Mouse (Mus musculus) embryonic facial prominence, embryonic 15.5 days (tissue): ENCODE data around the gene Cmah. TPM values are rescaled to one million over a fixed set of nuclear protein-coding genes. Genes with fewer than 3 reads are reported as not detected.

Experiments used
- ATAC-seq: fragments of 200-750 bp; cut with Nextera tagmentation; 2 replicates; pipeline ENCODE4 v1.8.0; 2017; ENCODE audit warnings: low read depth, moderate TSS enrichment; ENCODE audit not compliant: insufficient number of reproducible peaks, low FRiP score, low TSS enrichment
- H3K27ac ChIP-seq: fragments of 300-500 bp; sonication (generic); replicated peaks from 2 replicates; pipeline ENCODE4 v1.5.1; 2015; ENCODE audit warnings: mild to moderate bottlenecking, inconsistent platforms
- H3K27me3 ChIP-seq: fragments of 300-500 bp; sonication (generic); 2 replicates; pipeline ENCODE4 v1.6.1; 2015; ENCODE audit warnings: inconsistent platforms
- H3K36me3 ChIP-seq: fragments of 300-500 bp; sonication (generic); 2 replicates; pipeline ENCODE4 v1.6.1; 2015; ENCODE audit warnings: mild to moderate bottlenecking, inconsistent platforms
- H3K4me1 ChIP-seq: fragments of 300-500 bp; sonication (generic); 2 replicates; pipeline ENCODE4 v1.6.1; 2015; ENCODE audit warnings: inconsistent platforms
- H3K4me2 ChIP-seq: fragments of 300-500 bp; sonication (generic); replicated peaks from 2 replicates; pipeline ENCODE4 v1.6.1; 2015; ENCODE audit warnings: mild to moderate bottlenecking, inconsistent platforms
- H3K4me3 ChIP-seq: fragments of 300-500 bp; sonication (generic); replicated peaks from 2 replicates; pipeline ENCODE4 v1.5.1; 2015; ENCODE audit warnings: mild to moderate bottlenecking, inconsistent platforms
- H3K9ac ChIP-seq: fragments of 300-500 bp; sonication (generic); 2 replicates; pipeline ENCODE4 v1.6.1; 2015; ENCODE audit warnings: inconsistent platforms
- H3K9me3 ChIP-seq: fragments of 300-500 bp; sonication (generic); replicated peaks from 2 replicates; pipeline ENCODE4 v1.6.1; 2016; ENCODE audit warnings: inconsistent platforms
- whole genome bisulfite sequencing: fragments of 180-500 bp; shearing (Covaris S2); methylation state at CpG from one replicate; pipeline ENCODE4 v1.1.7; 2015; 5-methylcytosine and 5-hydroxymethylcytosine counted together
- polyA plus RNA-seq: library from polyadenylated mRNA; unstranded; fragments of >200 nt; fragmentation: Nextera tagmentation; extraction: Ambion mirVana; gene quantifications from 2 replicates; pipeline ENCODE4 v1.2.1, GENCODE M21; 2015

Gene Cmah
- polyA plus RNA-seq, 1 experiment from 2014 or later, result 0.49 TPM

DNA sequence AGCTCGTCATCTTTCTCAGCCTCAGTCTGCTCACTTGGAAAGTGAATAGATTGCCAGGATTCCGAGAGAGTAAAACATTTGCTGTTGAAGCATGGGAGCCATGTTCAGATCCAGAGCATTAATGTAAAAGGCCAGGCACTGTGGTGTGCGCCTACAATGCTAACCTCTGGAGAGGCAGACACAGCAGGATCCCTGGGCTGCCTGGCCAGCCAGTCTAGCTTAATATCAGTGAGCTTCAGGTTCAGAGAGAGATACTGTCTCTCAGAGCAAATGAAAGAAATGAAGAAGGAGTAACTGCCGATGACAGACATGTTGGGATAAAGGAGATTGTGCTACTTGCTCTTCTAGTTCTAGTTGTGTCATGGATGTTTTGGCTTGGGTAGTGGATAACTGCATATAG, 91.6 kb downstream of the Cmah start:
- no peaks in the 10 kb centered on the region for H3K27me3 ChIP-seq
- no peak overlapping the region for H3K27ac ChIP-seq
- no peaks in the 10 kb centered on the region for H3K4me1 ChIP-seq
- ATAC-seq, result no peak
- H3K9me3 ChIP-seq, result no peaks in the 10 kb centered on the region
- H3K9ac ChIP-seq, result no peak overlapping the region
- no peaks in the 10 kb centered on the region for H3K36me3 ChIP-seq
- WGBS, result 77% methylated on average over 4 of the region's 4 CpGs
- no peak overlapping the region for H3K4me2 ChIP-seq
- no peak overlapping the region for H3K4me3 ChIP-seq

DNA sequence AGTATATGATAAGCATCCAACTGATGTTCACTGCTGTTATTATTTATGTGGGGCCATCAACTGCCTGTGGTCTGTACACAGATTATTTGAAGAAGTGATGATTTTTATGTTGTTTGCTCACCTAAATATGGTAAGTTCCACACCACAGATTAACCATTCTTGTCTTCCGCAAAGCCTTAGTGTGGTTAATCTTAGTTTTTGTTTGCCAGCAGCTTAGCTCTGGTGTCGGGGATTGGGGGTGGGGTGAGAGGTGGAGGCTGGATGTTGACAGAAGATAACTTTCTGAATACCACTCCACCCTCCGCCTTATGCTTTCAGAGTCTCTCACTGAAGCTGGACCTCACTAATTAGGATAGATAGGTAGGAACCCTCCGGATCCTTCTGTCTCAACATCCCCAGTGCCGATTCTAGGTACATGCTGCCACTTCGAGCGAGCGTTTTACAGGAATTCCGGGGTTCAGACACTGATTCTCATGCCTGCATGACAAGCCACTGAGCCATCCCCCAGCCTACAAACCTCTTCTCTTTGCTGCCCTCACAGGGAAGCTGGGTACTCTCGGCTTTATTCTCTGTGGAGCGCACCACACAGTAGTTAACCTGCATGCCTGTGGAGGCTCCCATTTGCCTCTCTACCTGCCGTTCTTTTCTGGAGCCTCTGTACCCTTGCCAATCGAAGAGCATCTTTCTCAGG, 92.5 kb downstream of the Cmah start:
- ATAC-seq, result no peak
- no peak overlapping the region for H3K27ac ChIP-seq
- H3K9me3 ChIP-seq, result no peaks in the 10 kb centered on the region

DNA sequence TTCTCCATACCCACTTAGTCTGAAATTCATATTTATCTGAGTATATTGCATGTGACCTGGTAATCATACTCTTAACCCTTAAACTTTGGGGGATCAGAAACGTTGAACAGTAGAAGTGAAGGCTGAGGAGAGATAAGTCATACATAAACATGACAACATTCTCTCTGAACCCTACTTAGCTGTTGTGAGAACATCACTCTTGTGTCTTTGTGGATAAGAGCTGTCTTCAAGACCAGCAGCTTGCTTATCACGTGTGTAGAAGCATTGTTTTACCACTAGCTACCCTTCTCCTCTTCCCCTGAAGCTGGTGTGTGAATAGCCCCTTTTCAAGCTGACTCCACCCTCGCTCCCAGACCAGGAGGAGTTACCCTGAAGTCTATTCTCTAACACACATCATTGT, 94.8 kb downstream of the Cmah start:
- no peak overlapping the region for H3K9ac ChIP-seq
- H3K4me2 ChIP-seq, result no peak overlapping the region
- H3K4me3 ChIP-seq, result no peak overlapping the region
- WGBS, result 54% methylated on average over 3 of the region's 3 CpGs
- H3K36me3 ChIP-seq, result no peaks in the 10 kb centered on the region
- no peaks in the 10 kb centered on the region for H3K27me3 ChIP-seq
- H3K4me1 ChIP-seq, result no peaks in the 10 kb centered on the region
- no peak overlapping the region for H3K27ac ChIP-seq
- ATAC-seq, result no peak
- H3K9me3 ChIP-seq, result no peaks in the 10 kb centered on the region

More for the DNA sequence above, 92.5 kb downstream of the Cmah start:
- Histone ChIP-seq H3K9ac (no peak overlapping the region), H3K4me2 (no peak overlapping the region), H3K4me3 (no peak overlapping the region), H3K27me3 (no peaks in the 10 kb centered on the region), H3K4me1 (no peaks in the 10 kb centered on the region), H3K36me3 (no peaks in the 10 kb centered on the region)
- WGBS, result 81% methylated on average over 13 of the region's 13 CpGs

DNA sequence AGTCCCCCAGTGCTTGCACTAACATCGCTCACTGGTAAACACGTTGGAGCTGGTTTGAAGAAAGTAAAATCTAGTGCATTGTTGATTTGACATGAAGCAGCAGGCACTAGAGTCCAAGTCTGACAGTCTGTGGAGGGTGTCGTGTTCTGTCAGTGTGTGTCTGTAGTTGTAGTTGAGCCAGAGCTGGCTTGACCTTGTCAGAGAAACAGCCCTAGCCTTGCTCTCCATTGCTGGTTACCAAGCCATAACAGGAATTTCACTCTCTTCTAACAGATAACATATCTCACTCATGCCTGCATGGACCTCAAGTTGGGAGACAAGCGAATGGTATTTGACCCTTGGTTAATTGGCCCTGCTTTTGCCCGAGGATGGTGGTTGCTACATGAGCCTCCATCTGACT, 103.0 kb downstream of the Cmah start:
- H3K9ac ChIP-seq, result no peak overlapping the region
- H3K4me2 ChIP-seq, result no peak overlapping the region
- H3K27ac ChIP-seq, result no peak overlapping the region
- H3K4me3 ChIP-seq, result no peak overlapping the region
- ATAC-seq, result no peak
- H3K4me1 ChIP-seq, result no peaks in the 10 kb centered on the region
- 68% methylated on average over 5 of the region's 5 CpGs for WGBS
- H3K27me3 ChIP-seq, result no peaks in the 10 kb centered on the region
- no peaks in the 10 kb centered on the region for H3K36me3 ChIP-seq
- H3K9me3 ChIP-seq, result no peaks in the 10 kb centered on the region

DNA sequence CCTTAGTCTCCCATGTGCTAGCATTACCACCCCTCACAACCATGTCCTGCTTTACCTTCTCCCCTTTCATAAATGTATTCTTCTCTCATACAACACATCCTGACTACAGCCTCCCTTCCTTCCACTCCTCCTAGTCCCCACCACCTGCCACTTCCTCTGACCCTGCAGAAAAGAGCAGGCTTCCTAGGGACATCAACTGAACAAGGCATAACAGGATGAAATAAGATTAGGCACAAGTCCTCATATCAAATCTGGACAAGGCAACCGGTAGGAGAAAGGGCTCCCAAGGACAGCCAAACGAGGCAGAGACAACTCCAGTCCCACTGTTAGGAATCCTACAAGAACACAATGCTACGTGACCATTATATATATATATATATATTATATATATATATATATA, 104.4 kb downstream of the Cmah start:
- Histone ChIP-seq H3K9ac (no peak overlapping the region), H3K27ac (no peak overlapping the region), H3K4me2 (no peak overlapping the region), H3K4me3 (no peak overlapping the region), H3K36me3 (no peaks in the 10 kb centered on the region), H3K9me3 (no peaks in the 10 kb centered on the region), H3K27me3 (no peaks in the 10 kb centered on the region), H3K4me1 (no peaks in the 10 kb centered on the region)
- ATAC-seq, result no peak
- WGBS, result 82% methylated on average over 3 of the region's 3 CpGs

DNA sequence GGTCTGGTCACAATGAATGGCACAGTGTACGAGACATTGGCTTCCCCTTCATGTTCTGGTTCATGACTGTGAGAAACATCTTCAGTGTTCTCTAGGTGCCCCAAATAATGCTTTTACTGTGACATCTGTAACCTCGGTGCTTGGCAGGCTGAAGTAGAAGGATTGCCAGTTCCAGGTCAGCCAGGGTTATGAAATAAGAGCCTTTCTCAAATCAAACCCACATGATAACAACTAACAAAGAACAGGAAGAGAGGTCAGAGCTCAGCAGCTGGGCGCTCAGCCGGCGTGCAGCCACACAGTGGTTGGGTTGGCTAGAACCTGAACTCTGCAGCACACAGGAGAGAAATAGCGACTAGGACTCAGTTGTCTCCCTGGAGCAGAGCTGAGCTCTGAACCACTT, 115.1 kb downstream of the Cmah start:
- 41% methylated on average over 6 of the region's 6 CpGs for WGBS
- Histone ChIP-seq H3K4me2 (no peak overlapping the region), H3K4me1 (no peaks in the 10 kb centered on the region), H3K27ac (no peak overlapping the region), H3K9ac (no peak overlapping the region), H3K4me3 (no peak overlapping the region), H3K36me3 (no peaks in the 10 kb centered on the region), H3K27me3 (no peaks in the 10 kb centered on the region), H3K9me3 (no peaks in the 10 kb centered on the region)
- ATAC-seq, result no peak

DNA sequence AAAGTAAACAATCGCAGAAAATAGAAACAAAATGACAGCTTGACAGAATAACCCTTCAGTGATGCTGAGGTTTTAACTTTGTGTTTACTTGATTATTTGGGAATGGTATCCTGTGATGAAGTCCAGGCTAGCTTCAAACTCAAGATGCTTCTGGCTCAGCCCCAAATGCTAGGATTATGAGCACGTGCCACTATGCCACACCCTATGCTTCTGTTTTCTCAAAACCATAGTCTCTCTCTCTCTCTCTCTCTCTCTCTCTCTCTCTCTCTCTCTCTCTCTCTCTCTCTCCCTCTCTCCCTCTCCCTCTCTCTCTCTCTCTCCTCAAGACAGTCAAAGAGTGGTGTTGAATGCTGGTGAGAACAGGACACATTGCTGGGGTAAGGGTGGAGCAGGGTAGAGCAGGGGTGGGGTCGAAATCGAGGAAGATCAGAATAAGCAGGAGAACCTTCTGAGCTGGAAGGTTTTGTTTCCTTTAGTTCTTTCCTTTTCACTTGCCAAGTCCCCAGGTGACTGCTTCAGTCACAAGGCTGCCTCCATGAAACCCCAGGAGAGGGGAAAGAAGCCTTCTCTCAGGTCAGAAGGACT, 116.7 kb downstream of the Cmah start:
- WGBS, result 64% methylated on average over 4 of the region's 4 CpGs
- Histone ChIP-seq H3K4me1 (no peaks in the 10 kb centered on the region), H3K27ac (no peak overlapping the region), H3K27me3 (no peaks in the 10 kb centered on the region), H3K36me3 (no peaks in the 10 kb centered on the region), H3K4me2 (no peak overlapping the region), H3K4me3 (no peak overlapping the region), H3K9ac (no peak overlapping the region), H3K9me3 (no peaks in the 10 kb centered on the region)
- ATAC-seq, result no peak

DNA sequence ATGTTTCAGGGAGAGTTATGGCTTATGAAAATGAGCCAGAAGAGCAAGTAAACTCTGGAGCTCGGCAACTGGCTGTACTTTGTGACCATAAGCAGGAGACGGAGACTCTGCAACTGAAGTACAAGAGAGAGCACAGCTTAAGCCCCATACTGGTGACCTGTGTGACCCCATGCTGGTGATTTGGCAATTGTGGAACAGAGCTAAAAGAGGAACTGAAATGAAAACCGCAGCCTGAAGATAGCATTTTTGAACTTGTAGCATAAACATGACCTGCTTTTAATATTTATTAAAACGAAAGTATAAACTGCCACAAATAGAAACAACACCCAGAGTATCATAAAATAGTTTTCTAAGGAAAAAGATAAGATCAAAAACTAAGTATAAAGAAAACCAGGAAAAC, 117.5 kb downstream of the Cmah start:
- Histone ChIP-seq H3K9ac (no peak overlapping the region), H3K4me1 (no peaks in the 10 kb centered on the region), H3K27ac (no peak overlapping the region), H3K4me3 (no peak overlapping the region), H3K9me3 (no peaks in the 10 kb centered on the region), H3K4me2 (no peak overlapping the region), H3K36me3 (no peaks in the 10 kb centered on the region), H3K27me3 (no peaks in the 10 kb centered on the region)
- WGBS, result 57% methylated on average over 4 of the region's 4 CpGs
- no peak for ATAC-seq

DNA sequence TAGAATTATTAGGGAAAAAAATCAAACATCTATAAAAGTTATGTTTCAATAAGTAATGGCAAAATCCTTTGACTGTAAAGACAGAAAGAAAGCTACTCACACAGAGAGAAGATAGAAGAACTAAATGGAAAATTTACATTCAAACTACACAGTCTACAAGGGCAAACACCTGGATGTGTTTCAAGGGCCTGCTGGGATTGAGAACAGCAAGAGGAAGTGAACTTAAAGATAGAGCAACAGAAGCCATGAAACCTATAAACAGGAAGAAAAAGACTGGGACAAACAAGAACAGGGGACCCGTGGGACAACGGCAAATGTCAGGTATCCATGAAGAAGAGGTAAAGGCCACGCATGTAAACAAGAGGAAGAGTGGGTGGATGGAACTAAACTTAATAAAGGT, 118.0 kb downstream of the Cmah start:
- Histone ChIP-seq H3K4me1 (no peaks in the 10 kb centered on the region), H3K4me2 (no peak overlapping the region), H3K9me3 (no peaks in the 10 kb centered on the region), H3K27ac (no peak overlapping the region), H3K9ac (no peak overlapping the region), H3K27me3 (no peaks in the 10 kb centered on the region), H3K4me3 (no peak overlapping the region), H3K36me3 (no peaks in the 10 kb centered on the region)
- 76% methylated on average over 3 of the region's 3 CpGs for WGBS
- no peak for ATAC-seq

DNA sequence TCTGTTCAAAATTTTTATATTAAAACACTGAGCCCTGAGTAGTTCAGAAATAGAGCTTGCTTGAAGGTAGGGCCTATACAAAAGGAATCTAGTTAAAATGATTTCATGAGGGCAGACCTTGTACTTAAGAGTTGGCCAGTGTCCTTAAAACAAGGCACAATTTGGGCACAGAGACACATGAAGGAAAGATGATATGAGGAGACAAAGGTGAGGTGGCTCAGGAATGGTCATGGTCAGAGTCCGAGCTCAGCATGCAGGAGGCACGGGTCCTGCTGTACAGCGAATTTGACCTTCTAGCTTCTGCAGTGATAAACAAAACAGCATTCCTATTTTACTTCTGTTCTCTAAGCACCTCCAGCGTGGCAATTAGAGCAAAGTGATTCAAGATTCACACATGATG, 118.9 kb downstream of the Cmah start:
- H3K4me1 ChIP-seq, result no peaks in the 10 kb centered on the region
- no peak overlapping the region for H3K27ac ChIP-seq
- H3K27me3 ChIP-seq, result no peaks in the 10 kb centered on the region
- H3K9me3 ChIP-seq, result no peaks in the 10 kb centered on the region
- no peaks in the 10 kb centered on the region for H3K36me3 ChIP-seq
- H3K9ac ChIP-seq, result no peak overlapping the region
- H3K4me2 ChIP-seq, result no peak overlapping the region
- ATAC-seq, result no peak
- WGBS, result 75% methylated on average over 4 of the region's 4 CpGs
- H3K4me3 ChIP-seq, result no peak overlapping the region

DNA sequence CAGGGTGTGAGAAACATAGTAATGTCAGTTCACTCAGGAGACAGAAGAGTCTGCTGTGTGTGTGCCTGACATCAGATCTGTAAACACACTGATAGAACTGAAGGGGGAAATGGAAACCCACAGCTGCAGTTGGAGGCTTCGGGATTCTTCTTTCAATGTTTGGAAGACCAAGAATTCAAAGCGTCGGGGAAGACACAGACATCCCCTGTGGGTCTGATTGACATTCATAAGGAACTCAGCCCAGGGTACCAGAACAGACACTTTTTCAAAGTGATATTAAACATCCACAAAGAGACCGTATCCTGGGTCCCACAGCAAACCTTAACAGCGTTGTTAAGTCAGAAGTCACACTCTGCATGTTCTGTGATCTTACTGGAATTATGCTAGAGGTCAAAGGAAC, 119.8 kb downstream of the Cmah start:
- no peak overlapping the region for H3K9ac ChIP-seq
- no peak overlapping the region for H3K4me2 ChIP-seq
- no peak overlapping the region for H3K27ac ChIP-seq
- H3K4me3 ChIP-seq, result no peak overlapping the region
- H3K4me1 ChIP-seq, result no peaks in the 10 kb centered on the region
- no peak for ATAC-seq
- no peaks in the 10 kb centered on the region for H3K9me3 ChIP-seq
- WGBS, result 42% methylated on average over 5 of the region's 5 CpGs
- no peaks in the 10 kb centered on the region for H3K27me3 ChIP-seq
- H3K36me3 ChIP-seq, result no peaks in the 10 kb centered on the region

DNA sequence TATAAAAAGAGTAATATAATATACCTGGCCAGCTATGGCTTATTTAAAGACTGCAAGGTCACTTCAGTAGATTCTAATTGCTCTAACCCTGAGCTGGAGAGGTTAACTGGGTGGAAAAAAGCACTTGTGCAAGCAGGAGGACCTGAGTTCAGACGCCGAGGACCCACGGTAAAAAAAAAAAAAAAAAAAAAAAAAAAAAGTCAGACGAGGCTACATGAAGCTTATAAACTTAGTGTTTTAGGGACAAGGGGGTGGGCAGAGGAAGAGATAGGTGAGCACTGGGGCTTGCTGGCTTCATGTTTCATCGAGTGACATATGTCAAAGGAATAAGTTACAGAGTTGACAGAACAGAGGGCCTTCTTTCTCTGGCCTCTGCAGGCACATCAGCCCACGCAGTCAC, 121.4 kb downstream of the Cmah start:
- no peaks in the 10 kb centered on the region for H3K36me3 ChIP-seq
- H3K4me1 ChIP-seq, result no peaks in the 10 kb centered on the region
- 56% methylated on average over 6 of the region's 6 CpGs for WGBS
- ATAC-seq, result no peak
- no peaks in the 10 kb centered on the region for H3K9me3 ChIP-seq
- H3K27ac ChIP-seq, result no peak overlapping the region
- no peaks in the 10 kb centered on the region for H3K27me3 ChIP-seq
- H3K4me3 ChIP-seq, result no peak overlapping the region
- no peak overlapping the region for H3K9ac ChIP-seq
- H3K4me2 ChIP-seq, result no peak overlapping the region
